Mouse (Mus musculus): ENCODE results near the gene Gm49384. TPM values are rescaled to one million over a fixed set of nuclear protein-coding genes. Genes with fewer than 3 reads are reported as not detected.

Gm49384 gene
- polyA plus RNA-seq, 1 experiment: 14.2 TPM

- TF ChIP-seq CEBPB (IDR thresholded peaks at IDR 0.05; ENCODE audit: low read depth) (no peak), MYOG (IDR thresholded peaks at IDR 0.05; ENCODE audit: control insufficient read depth, extremely low read depth, insufficient read length) (no peak), MAX (IDR thresholded peaks at IDR 0.05) (no peak), MYOD1 (IDR thresholded peaks at IDR 0.05; ENCODE audit: control insufficient read depth, insufficient read length, low read depth) (no peak), CTCF (IDR thresholded peaks at IDR 0.05; ENCODE audit: control insufficient read depth, insufficient read depth, insufficient read length) (no peak), USF1 (IDR thresholded peaks at IDR 0.05; ENCODE audit: low read depth) (no peak), FOSL1 (IDR thresholded peaks at IDR 0.05; ENCODE audit: insufficient read depth, low read length, poor library complexity, severe bottlenecking) (no peak)
- no peaks in the 10 kb centered on the region for H3K79me2 ChIP-seq (ENCODE audit: control insufficient read depth, insufficient read depth)
- H3K4me3 ChIP-seq (ENCODE audit: insufficient read depth, poor library complexity, severe bottlenecking): no peak overlapping the region
- no peaks in the 10 kb centered on the region for H3K27me3 ChIP-seq (ENCODE audit: control insufficient read depth, insufficient read depth, insufficient read length)
- no peak overlapping the region for H3ac ChIP-seq (ENCODE audit: control insufficient read depth, insufficient read length, low read depth)
- no peaks in the 10 kb centered on the region for H3K79me3 ChIP-seq (ENCODE audit: low read depth)
- H3K36me3 ChIP-seq (ENCODE audit: control insufficient read depth, insufficient read depth): no peaks in the 10 kb centered on the region
Measured at GRCm38 (mm10) chr12:69150049-69150448, 54.0 kb downstream of the Gm49384 start.

- no peak overlapping the region for H3K4me3 ChIP-seq (ENCODE audit: insufficient read depth, poor library complexity, severe bottlenecking)
Measured at GRCm38 (mm10) chr12:69147166-69147735, 56.8 kb downstream of the Gm49384 start.

GRCm38 (mm10) chr12:69143460-69143859 is 60.6 kb downstream of the Gm49384 start:
- H3ac ChIP-seq (ENCODE audit: control insufficient read depth, insufficient read length, low read depth): no peak overlapping the region
- TF ChIP-seq MYOG (IDR thresholded peaks at IDR 0.05; ENCODE audit: control insufficient read depth, extremely low read depth, insufficient read length) (no peak), CTCF (IDR thresholded peaks at IDR 0.05; ENCODE audit: control insufficient read depth, insufficient read depth, insufficient read length) (no peak), MAX (IDR thresholded peaks at IDR 0.05) (no peak), FOSL1 (IDR thresholded peaks at IDR 0.05; ENCODE audit: insufficient read depth, low read length, poor library complexity, severe bottlenecking) (no peak), CEBPB (IDR thresholded peaks at IDR 0.05; ENCODE audit: low read depth) (no peak), MYOD1 (IDR thresholded peaks at IDR 0.05; ENCODE audit: control insufficient read depth, insufficient read length, low read depth) (no peak), USF1 (IDR thresholded peaks at IDR 0.05; ENCODE audit: low read depth) (no peak)
- H3K79me3 ChIP-seq (ENCODE audit: low read depth): no peaks in the 10 kb centered on the region
- no peaks in the 10 kb centered on the region for H3K79me2 ChIP-seq (ENCODE audit: control insufficient read depth, insufficient read depth)
- H3K4me3 ChIP-seq (ENCODE audit: insufficient read depth, poor library complexity, severe bottlenecking): no peak overlapping the region
- H3K27me3 ChIP-seq (ENCODE audit: control insufficient read depth, insufficient read depth, insufficient read length): peaks cover 3% of the 10 kb centered on the region
- H3K36me3 ChIP-seq (ENCODE audit: control insufficient read depth, insufficient read depth): no peaks in the 10 kb centered on the region

More at GRCm38 (mm10) chr12:69147166-69147735, 56.8 kb downstream of the Gm49384 start:
- no peaks in the 10 kb centered on the region for H3K79me3 ChIP-seq (ENCODE audit: low read depth)
- no peak for TF ChIP-seq FOSL1 (IDR thresholded peaks at IDR 0.05; ENCODE audit: insufficient read depth, low read length, poor library complexity, severe bottlenecking)
- H3K27me3 ChIP-seq (ENCODE audit: control insufficient read depth, insufficient read depth, insufficient read length): no peaks in the 10 kb centered on the region
- H3K79me2 ChIP-seq (ENCODE audit: control insufficient read depth, insufficient read depth): no peaks in the 10 kb centered on the region
- no peaks in the 10 kb centered on the region for H3K36me3 ChIP-seq (ENCODE audit: control insufficient read depth, insufficient read depth)
- H3ac ChIP-seq (ENCODE audit: control insufficient read depth, insufficient read length, low read depth): no peak overlapping the region

DNA sequence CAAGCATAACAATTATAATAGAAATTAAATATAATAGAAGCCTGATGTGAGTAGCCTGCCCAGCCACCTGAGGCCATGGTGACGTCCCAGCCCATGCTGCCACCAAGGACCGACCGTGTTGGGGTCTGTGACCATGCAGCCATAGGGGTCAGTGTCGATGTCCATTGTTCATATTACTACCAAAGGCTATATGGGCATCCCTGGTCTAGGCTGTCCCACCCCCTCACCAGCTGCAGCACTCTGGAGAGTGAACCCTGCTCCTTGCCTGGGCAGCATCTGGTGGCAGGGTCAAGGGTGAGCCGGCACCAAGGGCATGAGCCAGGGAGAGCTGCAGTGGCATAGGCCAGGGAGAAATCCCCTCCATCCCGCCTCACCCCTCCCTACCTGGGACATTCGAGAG is 64.2 kb downstream of the Gm49384 start:
- no peak overlapping the region for H3K4me3 ChIP-seq (ENCODE audit: insufficient read depth, poor library complexity, severe bottlenecking)
- H3K27me3 ChIP-seq (ENCODE audit: control insufficient read depth, insufficient read depth, insufficient read length): peaks cover 6% of the 10 kb centered on the region
- TF ChIP-seq CTCF (IDR thresholded peaks at IDR 0.05; ENCODE audit: control insufficient read depth, insufficient read depth, insufficient read length) (no peak), MAX (IDR thresholded peaks at IDR 0.05) (no peak), MYOD1 (IDR thresholded peaks at IDR 0.05; ENCODE audit: control insufficient read depth, insufficient read length, low read depth) (no peak), FOSL1 (IDR thresholded peaks at IDR 0.05; ENCODE audit: insufficient read depth, low read length, poor library complexity, severe bottlenecking) (no peak), CEBPB (IDR thresholded peaks at IDR 0.05; ENCODE audit: low read depth) (no peak), USF1 (IDR thresholded peaks at IDR 0.05; ENCODE audit: low read depth) (no peak), MYOG (IDR thresholded peaks at IDR 0.05; ENCODE audit: control insufficient read depth, extremely low read depth, insufficient read length) (no peak)
- no peaks in the 10 kb centered on the region for H3K36me3 ChIP-seq (ENCODE audit: control insufficient read depth, insufficient read depth)
- no peaks in the 10 kb centered on the region for H3K79me3 ChIP-seq (ENCODE audit: low read depth)
- H3K79me2 ChIP-seq (ENCODE audit: control insufficient read depth, insufficient read depth): no peaks in the 10 kb centered on the region
- H3ac ChIP-seq (ENCODE audit: control insufficient read depth, insufficient read length, low read depth): no peak overlapping the region

Small RNAs within 50 kb of the gene (microRNA-seq; reads per million reads assigned to microRNA genes)
- not detected for gene Gm47287 (ENCODE audit: borderline microRNAs expressed)
- 0.12 reads per million for gene Gm47295 (ENCODE audit: borderline microRNAs expressed)

Other genes with a start within 250 kb of the Gm49384 start
- 10,268 TPM for gene Rps29, start 45.1 kb downstream of the Gm49384 start, polyA plus RNA-seq (2012; fragmentation: generic; extraction: Trizol)
- 30.4 TPM for gene Lrr1, start 35.5 kb downstream of the Gm49384 start, polyA plus RNA-seq (2012; fragmentation: generic; extraction: Trizol)
- gene Rpl36al, start 20.2 kb downstream of the Gm49384 start, polyA plus RNA-seq (2012; fragmentation: generic; extraction: Trizol): 980 TPM
- gene Mgat2, start 20.1 kb downstream of the Gm49384 start, polyA plus RNA-seq (2012; fragmentation: generic; extraction: Trizol): 39.6 TPM
- 15.4 TPM for gene Gm49383, start 7.2 kb downstream of the Gm49384 start, polyA plus RNA-seq (2012; fragmentation: generic; extraction: Trizol)
- gene Dnaaf2, start 5.8 kb downstream of the Gm49384 start, polyA plus RNA-seq (2012; fragmentation: generic; extraction: Trizol): 6.5 TPM
- 14.2 TPM for gene Pole2, start 23.9 kb upstream of the Gm49384 start, polyA plus RNA-seq (2012; fragmentation: generic; extraction: Trizol)
- 1.8 TPM for gene Klhdc1, start 36.9 kb upstream of the Gm49384 start, polyA plus RNA-seq (2012; fragmentation: generic; extraction: Trizol)
- gene Klhdc2, start 92.4 kb upstream of the Gm49384 start, polyA plus RNA-seq (2012; fragmentation: generic; extraction: Trizol): 62.6 TPM
- 6.4 TPM for gene Nemf, start 152.9 kb upstream of the Gm49384 start, polyA plus RNA-seq (2012; fragmentation: generic; extraction: Trizol)
- gene Arf6, start 167.9 kb upstream of the Gm49384 start, polyA plus RNA-seq (2012; fragmentation: generic; extraction: Trizol): 87.3 TPM
- 6.5 TPM for gene Gm9887, start 168.2 kb upstream of the Gm49384 start, polyA plus RNA-seq (2012; fragmentation: generic; extraction: Trizol)

Data from C2C12 (cell line).